Mouse (Mus musculus): ENCODE results near the gene Vti1a.

- TF ChIP-seq HCFC1 (IDR thresholded peaks at IDR 0.05; ENCODE audit: borderline replicate concordance, insufficient read depth, low read length): no peak
- no peak for TF ChIP-seq CHD2 (IDR thresholded peaks at IDR 0.05; ENCODE audit: low read depth, low read length)
Measured at GRCm38 (mm10) chr19:55587638-55588421, 271.7 kb downstream of the Vti1a start.

Measured in ES-E14 (cell line).